Mouse (Mus musculus): Measurements from ENCODE around the gene Vav3.

The Vav3 gene

GRCm38 (mm10) chr3:109340274-109341070, at the start of gene Vav3:
Vav3 (plus strand) TSS chr3:109340653.
- in situ Hi-C loops (cut with MboI): no loop called here

GRCm38 (mm10) chr3:109298857-109299256, 41.6 kb upstream of the Vav3 start:
- in situ Hi-C loops (cut with MboI): no loop called here

DNA sequence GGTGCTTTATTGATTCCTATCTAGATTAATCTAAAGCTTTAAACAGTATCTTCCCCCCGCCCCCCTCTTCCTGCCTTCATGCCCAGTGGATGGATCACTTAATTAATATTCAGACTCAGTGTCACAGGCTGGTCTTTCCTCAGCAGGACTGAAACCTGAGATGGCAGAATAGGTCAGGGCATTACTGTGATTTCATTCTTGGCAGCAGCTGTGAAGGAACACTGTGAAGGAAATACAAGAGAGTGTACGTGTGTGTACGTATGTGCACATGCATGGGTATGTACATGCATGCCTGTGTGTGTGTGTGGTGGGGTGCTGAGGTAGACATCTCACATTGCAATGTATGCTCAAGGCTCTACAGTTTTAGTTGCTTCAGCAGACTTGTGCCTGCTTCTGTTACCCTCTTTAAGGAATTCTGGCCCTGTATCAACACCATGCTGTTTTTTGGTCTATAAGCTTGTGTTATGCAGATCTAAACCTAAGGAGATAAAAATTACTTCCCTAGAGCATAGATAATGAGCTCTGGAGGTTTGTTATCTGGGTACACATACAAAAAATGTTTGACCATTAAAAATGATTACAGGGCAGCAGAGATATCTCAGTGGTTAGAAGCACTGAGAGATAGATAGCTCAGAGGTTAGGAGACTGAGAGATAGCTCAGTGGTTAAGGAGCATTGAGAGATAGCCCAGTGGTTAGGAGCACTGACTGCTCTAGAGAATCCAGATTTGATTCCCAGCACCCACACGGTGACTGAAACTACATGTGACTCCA, 41.0 kb upstream of the Vav3 start:
- in situ Hi-C loops (cut with MboI): no loop called here

DNA sequence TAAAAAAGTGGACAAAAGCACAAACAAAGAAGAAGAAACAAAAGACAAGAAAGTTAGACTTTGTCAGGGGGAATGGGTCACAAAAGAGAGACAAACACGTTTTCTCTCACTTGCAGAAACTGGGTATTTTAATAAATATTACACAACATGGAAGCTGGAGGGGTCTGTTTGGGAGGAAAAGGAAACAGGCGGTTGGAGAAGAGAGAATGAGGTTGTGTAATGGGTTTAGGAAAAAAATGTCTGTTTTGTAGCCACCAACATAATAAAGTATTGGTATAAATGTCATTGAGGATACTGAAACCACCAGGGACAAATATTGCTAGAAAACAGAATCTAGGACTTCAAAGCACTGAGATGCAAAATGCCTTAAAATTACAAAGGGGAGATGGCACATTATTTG, 38.4 kb upstream of the Vav3 start:
- in situ Hi-C loops (cut with MboI): no loop called here

- in situ Hi-C loops (cut with MboI): no loop called here
Observed at GRCm38 (mm10) chr3:109307406-109307805, 33.0 kb upstream of the Vav3 start.

DNA sequence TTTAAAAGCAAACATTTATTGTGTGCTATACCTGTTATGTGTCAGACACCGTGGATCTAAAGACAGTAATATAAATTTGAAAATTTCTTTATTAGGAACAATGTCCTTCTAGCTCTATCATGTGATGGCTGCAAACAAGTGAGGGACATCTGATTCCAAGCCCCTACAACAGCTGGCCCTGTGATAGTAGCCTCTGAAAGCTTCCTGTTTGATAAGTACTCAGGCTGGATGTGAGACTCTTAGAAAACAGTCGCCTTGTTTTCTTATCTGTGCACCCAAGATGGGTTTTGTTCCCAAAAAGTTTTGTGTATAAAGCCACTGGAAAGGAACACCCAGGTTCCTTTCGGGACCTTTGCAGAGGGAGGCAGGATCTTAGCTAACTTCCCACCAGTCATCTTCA, 32.0 kb upstream of the Vav3 start:
- in situ Hi-C loops (cut with MboI): no loop called here

DNA sequence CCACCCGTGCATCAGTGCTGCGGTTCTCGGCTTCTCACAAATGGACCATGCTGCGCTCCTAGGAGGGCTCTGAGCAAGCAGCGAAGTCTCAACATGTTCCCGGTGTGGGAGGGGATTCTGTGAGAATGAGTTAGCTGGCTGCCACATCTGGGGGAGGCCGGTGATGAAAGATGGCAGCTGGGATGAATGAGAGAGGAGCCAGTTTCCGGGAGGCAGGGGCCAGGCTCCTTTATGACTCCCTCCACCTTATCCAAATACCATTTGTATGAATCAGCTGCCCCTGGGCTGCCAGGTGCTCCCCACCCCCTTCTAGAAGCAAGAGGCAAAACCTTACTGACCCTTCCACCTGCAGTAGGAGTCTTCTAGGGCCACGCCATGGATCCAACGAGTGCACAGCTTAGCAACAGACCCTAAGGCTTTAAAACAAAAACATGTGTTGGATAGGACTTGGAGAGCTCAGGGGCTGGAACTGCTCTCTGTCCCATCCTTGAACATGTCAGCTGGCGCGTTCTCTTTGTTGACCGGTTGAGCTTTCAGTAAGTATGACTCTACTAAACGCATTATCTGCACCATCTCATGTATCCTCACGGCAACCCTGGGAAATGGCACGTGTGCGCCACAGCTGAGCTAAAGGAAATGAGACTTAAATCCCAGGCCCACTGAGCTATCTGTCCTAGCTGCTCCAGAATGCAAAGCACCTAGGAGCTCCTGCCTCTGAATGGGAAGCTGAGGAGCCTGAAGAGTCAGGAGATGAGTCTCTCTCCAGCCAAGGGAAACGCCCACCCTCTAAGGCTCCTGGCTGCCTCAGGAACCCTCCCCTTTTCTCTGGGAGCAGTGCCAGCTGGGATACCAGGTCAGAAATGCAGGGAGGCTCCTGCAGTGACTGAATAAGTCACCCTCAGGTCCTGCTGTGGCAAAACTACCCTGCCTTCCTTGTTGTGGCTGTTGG, 30.9 kb upstream of the Vav3 start:
- in situ Hi-C loops (cut with MboI): no loop called here

DNA sequence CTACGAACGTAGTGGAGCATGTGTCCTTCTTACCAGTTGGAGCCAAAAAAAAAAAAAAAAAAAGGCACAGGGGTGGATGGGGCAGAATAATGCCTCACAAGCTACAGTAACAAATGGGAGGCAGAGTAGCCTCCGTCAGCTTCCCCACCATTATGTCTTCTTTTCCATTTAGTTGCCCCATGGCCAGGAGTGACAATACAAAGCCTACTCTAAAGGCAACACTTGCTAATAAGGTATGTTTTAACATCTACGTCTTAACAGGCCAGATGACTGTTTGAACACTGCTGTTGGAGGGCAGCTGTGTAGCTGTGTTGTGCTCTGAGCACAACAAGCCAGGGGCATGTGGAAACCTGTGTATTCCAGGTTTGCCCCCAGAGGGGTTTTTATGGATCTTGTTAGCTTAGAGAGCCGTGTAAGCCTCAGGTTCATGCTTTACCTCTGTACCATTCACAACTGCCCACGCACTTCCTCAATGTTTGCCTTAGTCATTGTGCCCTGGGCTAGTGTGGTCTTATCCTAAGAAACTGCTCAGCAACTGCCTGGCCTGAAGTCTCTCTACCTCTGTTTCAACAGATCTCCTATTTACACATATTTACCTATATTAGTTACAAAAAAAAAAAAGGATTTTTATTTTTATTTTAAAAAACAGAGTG, 29.2 kb upstream of the Vav3 start:
- in situ Hi-C loops (cut with MboI): no loop called here

- in situ Hi-C loops (cut with MboI): no loop called here
Observed at GRCm38 (mm10) chr3:109311875-109312274, 28.6 kb upstream of the Vav3 start.

DNA sequence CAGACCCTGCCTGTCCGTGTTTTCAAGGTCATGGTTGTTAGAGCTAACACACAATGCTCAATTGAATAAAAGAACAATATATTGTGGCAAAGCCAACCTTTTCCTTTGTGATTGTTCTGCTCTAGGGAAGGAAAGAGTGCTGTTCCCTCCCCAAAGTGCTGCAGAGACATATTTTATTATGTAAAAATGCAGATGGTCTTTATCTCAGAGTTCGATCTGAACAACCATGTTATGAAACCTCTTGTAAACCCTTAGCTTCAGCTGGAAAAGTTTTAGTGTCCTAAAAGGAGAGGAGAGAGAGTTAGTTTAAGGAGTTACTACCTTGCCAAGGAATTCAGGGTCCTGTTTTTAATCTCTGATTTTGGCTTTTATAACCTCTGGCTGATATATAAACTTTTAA, 27.0 kb upstream of the Vav3 start:
- in situ Hi-C loops (cut with MboI): no loop called here

DNA sequence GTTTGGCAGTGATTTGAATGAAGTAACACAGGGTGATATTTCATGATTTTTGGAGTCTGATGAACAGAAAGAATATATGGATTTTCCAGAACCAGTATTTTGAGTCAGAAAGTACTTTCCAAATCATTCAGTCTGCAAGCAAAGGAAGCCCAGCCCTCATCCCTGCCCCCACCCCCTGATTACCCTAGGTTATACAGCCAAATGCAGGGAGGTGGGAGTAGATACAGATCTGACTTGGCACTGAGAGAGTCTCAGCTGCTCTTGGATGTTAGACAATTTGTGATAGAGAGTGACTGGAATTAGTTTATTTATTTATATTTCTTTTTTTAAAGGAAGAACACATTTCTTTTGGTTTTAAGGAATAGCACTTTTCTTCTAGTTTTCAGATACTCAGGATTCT, 18.2 kb upstream of the Vav3 start:
- in situ Hi-C loops (cut with MboI): no loop called here

DNA sequence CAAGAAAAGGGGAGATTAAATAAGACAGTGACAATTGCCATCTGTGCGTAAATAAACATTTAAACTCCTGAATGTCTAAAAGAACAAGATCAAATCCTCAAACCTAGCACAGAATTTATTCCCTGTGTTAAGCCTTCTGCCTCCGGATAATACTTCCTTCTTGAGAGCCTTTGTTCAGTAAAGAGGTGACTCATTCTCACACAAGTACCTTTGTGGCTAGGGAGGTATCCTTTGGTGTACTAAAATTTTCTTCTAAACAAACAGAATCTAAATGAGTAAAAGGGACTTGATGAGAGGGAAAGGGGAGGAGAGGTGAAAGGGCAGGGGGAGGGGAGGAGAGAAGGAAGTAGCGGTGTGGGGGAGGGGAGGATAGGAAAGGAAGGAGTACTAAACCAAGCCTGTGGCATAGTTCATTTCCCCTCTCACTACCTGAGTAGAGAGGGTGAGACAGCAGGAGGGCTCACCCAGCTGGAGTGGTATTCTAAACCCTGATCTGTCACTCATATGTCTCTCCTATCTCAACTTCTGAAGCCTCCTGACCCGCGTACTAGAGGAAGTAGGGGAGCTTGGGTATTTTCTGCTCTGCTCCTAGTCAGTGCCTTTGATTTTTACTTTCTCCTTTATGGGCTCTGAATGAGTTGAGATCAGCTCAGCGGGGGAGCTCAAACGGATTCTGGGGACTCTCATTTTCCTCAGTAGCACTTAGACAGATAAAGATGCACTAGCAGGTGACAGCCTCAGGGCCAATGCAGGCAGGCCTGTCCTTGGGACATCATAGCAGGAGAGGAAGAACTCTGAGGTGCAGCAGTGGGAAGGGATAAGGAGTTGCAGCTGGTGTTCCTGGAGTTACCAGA, 16.8 kb upstream of the Vav3 start:
- in situ Hi-C loops (cut with MboI): no loop called here

- in situ Hi-C loops (cut with MboI): no loop called here
Observed at GRCm38 (mm10) chr3:109327128-109327527, 13.3 kb upstream of the Vav3 start.

DNA sequence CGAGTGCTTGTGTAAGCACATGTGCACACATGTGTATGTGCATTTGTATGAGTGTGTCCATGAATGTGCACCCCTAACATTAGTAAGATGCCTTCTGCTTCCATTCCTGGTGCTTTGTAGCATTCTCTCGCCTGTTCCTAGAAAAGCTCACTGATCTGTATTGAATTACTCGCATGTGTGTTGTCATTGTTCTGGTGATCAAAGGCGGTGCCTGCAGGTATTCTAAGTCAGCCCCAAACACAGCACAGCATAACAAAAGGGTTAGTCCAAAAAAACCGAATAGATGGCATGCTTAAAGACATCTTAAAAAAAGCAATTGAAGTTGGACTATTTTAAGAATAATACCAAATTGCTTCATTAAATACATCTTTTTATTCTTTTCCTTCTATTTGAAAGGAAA, 7.7 kb upstream of the Vav3 start:
- in situ Hi-C loops (cut with MboI): no loop called here

- in situ Hi-C loops (cut with MboI): no loop called here
Observed at GRCm38 (mm10) chr3:109335470-109335869, 5.0 kb upstream of the Vav3 start.

- in situ Hi-C loops (cut with MboI): no loop called here
Observed at GRCm38 (mm10) chr3:109339290-109339689, 1.2 kb upstream of the Vav3 start.

- in situ Hi-C loops (cut with MboI): no loop called here
Observed at GRCm38 (mm10) chr3:109339941-109340273, 546 bp upstream of the Vav3 start.

DNA sequence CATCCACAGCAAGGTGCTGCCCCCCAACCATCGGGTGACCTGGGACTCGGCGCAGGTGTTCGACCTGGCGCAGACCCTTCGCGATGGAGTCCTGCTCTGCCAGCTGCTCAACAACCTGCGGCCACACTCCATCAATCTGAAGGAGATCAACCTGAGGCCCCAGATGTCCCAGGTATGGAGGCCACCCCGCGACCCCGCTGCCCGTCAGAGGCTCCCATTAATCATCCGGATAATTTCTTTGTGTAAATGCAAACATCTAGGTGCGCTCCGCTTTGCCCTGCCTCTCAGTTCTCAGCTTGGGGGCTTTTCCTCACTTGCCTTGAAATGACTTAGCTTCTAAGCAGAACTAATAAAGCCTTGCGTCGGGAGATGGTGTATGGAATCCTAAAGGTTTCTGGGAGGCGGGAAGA, 623 bp downstream of the Vav3 start:
- in situ Hi-C loops (cut with MboI): no loop called here

DNA sequence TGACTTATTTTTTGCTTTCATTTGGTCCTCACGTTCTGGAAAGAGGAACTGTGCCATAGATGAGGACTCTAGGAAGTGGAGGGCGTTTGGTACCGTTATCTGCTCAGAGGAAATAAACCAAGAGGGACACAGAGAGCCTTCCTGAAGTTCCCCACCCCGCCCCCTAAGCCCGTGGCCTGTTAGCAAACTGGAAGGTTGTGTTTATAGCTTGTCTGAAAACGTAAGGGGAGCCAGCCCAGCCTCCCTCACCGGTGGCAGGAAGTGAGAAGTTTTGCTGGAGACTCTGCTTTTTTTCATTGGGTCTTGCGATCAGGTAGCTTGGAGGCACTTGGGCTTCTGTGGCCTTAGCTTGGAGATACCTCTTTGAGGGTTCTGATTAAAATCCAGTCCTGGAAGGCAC, 1.2 kb downstream of the Vav3 start:
- in situ Hi-C loops (cut with MboI): no loop called here

GRCm38 (mm10) chr3:109351956-109352684, 11.7 kb downstream of the Vav3 start:
- in situ Hi-C loops (cut with MboI): no loop called here

Data from mature B cell (primary cell).